Comparison of ENCODE assay signal across 10 mouse cellular contexts in the genomic region with DNA sequence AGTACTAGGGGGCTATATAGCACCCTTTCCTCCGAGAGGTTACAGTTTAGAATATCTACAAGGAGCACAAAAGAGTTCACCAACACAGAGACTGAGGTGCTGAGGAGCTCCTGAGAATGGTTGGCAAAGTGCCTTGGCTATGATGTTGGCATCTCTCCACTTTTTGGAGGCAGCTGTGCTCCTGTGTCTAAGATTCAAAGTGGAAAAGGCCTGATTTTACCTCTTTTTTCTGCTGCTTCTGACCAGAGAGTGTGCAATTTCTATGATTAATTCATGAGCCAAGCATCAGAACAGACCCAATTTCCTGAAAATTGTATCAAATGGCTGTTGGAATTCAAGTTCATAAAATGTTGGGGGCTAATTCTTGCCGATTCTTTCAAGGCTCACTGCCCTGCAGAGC.
A peak's percentile ranks its signal among the peaks of the same experiment; 100 is the strongest.
DNase-seq lines count a peak whose midpoint lies in the region; ATAC-seq and TF ChIP-seq lines count a peak whose summit lies in the region.
"Had no signal": no experiment of that assay in that cellular context is flagged by ENCODE, and none has a peak within 500 bp of the region (broad histone marks: within the 10 kb centered on the region; RNA-seq: fewer than 3 reads in every experiment).

No protein-coding gene starts in this region.

- peak overlapping the region; percentile 9; the same call in 1 of the 2 replicates for H3K27ac ChIP-seq in forebrain, embryonic 15.5 days (replicated peaks)

- H3K4me1 ChIP-seq in forebrain, embryonic 15.5 days, result peaks cover 15% of the 10 kb centered on the region

- no peaks in the 10 kb centered on the region for H3K27me3 ChIP-seq in Patski
- H3K27me3 ChIP-seq in forebrain, embryonic 15.5 days, result no peaks in the 10 kb centered on the region

- H3K9ac ChIP-seq in forebrain, embryonic 15.5 days (replicated peaks), result no peak overlapping the region
- H3K9ac ChIP-seq: liver, postnatal 0 days had no signal

- peak; percentile 36 for DNase-seq in gastrocnemius, postnatal 10 days
- DNase-seq in gastrocnemius, postnatal 36 days, result no peak
- DNase-seq in left cerebral cortex, adult 18-20 months (ENCODE audit: low spot score in 2 of 2), result peak; percentile 20 to 41
- DNase-seq in left cerebral cortex, postnatal 36 days (ENCODE audit: low spot score in 2 of 2), result no peak
- no peak for DNase-seq in Patski (ENCODE audit: low read depth, low spot score)
- no peak for DNase-seq in urinary bladder, postnatal 4 days (ENCODE audit: low spot score in 2 of 2)
- DNase-seq in layer of hippocampus, postnatal 36 days, result no peak
- DNase-seq: gastrocnemius, postnatal 14 days; liver, postnatal 0 days had no signal

- ATAC-seq in Patski, result peak; percentile 6
- no peak for ATAC-seq in forebrain, embryonic 15.5 days (replicated peaks)
- ATAC-seq: liver, postnatal 0 days had no signal

- no peak overlapping the region for H3K4me2 ChIP-seq in forebrain, embryonic 15.5 days (replicated peaks)

- no peak for TF ChIP-seq CTCF in Patski (IDR thresholded peaks at IDR 0.05)

- no peaks in the 10 kb centered on the region for H3K9me3 ChIP-seq in forebrain, embryonic 15.5 days

- POLR2A ChIA-PET in Patski (lab: Charles Lee), result interaction anchor here (0.7 to 1.3 kb wide), 2 partner anchors 11 to 136 kb away, joined by 3 to 4 read pairs; no protein-coding TSS in a partner anchor

- CTCF ChIA-PET in Patski (lab: Charles Lee), result interaction anchor here (1.3 to 3.5 kb wide), 2 partner anchors 10 to 17 kb away, joined by 5 to 10 read pairs; no protein-coding TSS in a partner anchor

- 19% methylated on average over 2 of the region's 2 CpGs for WGBS in forebrain, embryonic 15.5 days

- no peaks in the 10 kb centered on the region for H3K36me3 ChIP-seq in forebrain, embryonic 15.5 days

- intact Hi-C loops in gastrocnemius, postnatal 36 days (cut with DNase I), result no loop called here
- intact Hi-C loops in left cerebral cortex, postnatal 36 days (cut with DNase I), result no loop called here

- H3K4me3 ChIP-seq in forebrain, embryonic 15.5 days, result no peak overlapping the region

- in situ Hi-C loops in Patski (cut with MboI; ENCODE audit: low pct_unique_long_range_greater_than_20kb), result no loop called here

Comparison
In these comparisons a context has a peak if more than half of its experiments do, and no peak if none do; other contexts are left out.
1. DNase-seq: peak in gastrocnemius, postnatal 10 days (single experiment) and left cerebral cortex, adult 18-20 months (2 of 2); none in gastrocnemius, postnatal 36 days (0 of 2), left cerebral cortex, postnatal 36 days (0 of 2), Patski (single experiment), urinary bladder, postnatal 4 days (0 of 2) and layer of hippocampus, postnatal 36 days (0 of 2).